Mouse (Mus musculus) mature B cell (primary cell): ENCODE results near the gene S100pbp.
"Not testable (repeated sequence)": the region's sequence is repeated elsewhere in the genome, so short reads cannot be mapped to it uniquely, and the experiment has no call there.

Source experiments
- in situ Hi-C: fragments of 300-500 bp; cut with MboI; formaldehyde crosslinking; loops from 2 replicates; pipeline ENCODE4 v1.14.3; 2019

The S100pbp gene

GRCm38 (mm10) chr4:129220376-129221089 lies 31.0 kb upstream of the S100pbp start:
- in situ Hi-C loops, result no loop called here

- in situ Hi-C loops, result no loop called here
These were observed 29.7 kb upstream of the S100pbp start for GRCm38 (mm10) chr4:129219198-129219597.

- in situ Hi-C loops, result no loop called here
These were observed 29.1 kb upstream of the S100pbp start for GRCm38 (mm10) chr4:129218569-129219175.

GRCm38 (mm10) chr4:129212486-129212885 lies 23.0 kb upstream of the S100pbp start:
- in situ Hi-C loops, result not testable (repeated sequence)

GRCm38 (mm10) chr4:129211461-129211860 lies 21.9 kb upstream of the S100pbp start:
- in situ Hi-C loops, result no loop called here

- in situ Hi-C loops, result no loop called here
These were observed 20.0 kb upstream of the S100pbp start for GRCm38 (mm10) chr4:129209504-129209903.

- in situ Hi-C loops, result no loop called here
These were observed 17.3 kb upstream of the S100pbp start for GRCm38 (mm10) chr4:129206792-129207191.

- in situ Hi-C loops, result no loop called here
These were observed 15.1 kb upstream of the S100pbp start for GRCm38 (mm10) chr4:129204655-129205054.

- in situ Hi-C loops, result no loop called here
These were observed 8.0 kb upstream of the S100pbp start for GRCm38 (mm10) chr4:129197514-129197913.

GRCm38 (mm10) chr4:129194280-129194679 lies 4.8 kb upstream of the S100pbp start:
- in situ Hi-C loops, result no loop called here

GRCm38 (mm10) chr4:129191691-129192090 lies 2.2 kb upstream of the S100pbp start:
- in situ Hi-C loops, result no loop called here

GRCm38 (mm10) chr4:129190538-129190937 lies 1.0 kb upstream of the S100pbp start:
- in situ Hi-C loops, result no loop called here

- in situ Hi-C loops, result no loop called here
These were observed 555 bp downstream of the S100pbp start for GRCm38 (mm10) chr4:129188803-129189541.

GRCm38 (mm10) chr4:129188041-129188659 lies 1.4 kb downstream of the S100pbp start:
- in situ Hi-C loops, result no loop called here

- in situ Hi-C loops, result no loop called here
These were observed 10.0 kb downstream of the S100pbp start for GRCm38 (mm10) chr4:129179560-129179959.

- in situ Hi-C loops, result no loop called here
These were observed 17.0 kb downstream of the S100pbp start for GRCm38 (mm10) chr4:129172529-129172928.

GRCm38 (mm10) chr4:129161581-129162255 lies 27.8 kb downstream of the S100pbp start:
- in situ Hi-C loops, result no loop called here

- in situ Hi-C loops, result no loop called here
These were observed 28.5 kb downstream of the S100pbp start for GRCm38 (mm10) chr4:129161076-129161475.

GRCm38 (mm10) chr4:129158549-129158948 lies 31.0 kb downstream of the S100pbp start:
- in situ Hi-C loops, result no loop called here

GRCm38 (mm10) chr4:129157541-129157940 lies 32.0 kb downstream of the S100pbp start:
- in situ Hi-C loops, result no loop called here

GRCm38 (mm10) chr4:129151276-129151811 lies 38.2 kb downstream of the S100pbp start:
- in situ Hi-C loops, result no loop called here

GRCm38 (mm10) chr4:129149321-129149720 lies 40.2 kb downstream of the S100pbp start:
- in situ Hi-C loops, result no loop called here
